Mouse (Mus musculus) limb, embryonic 15.5 days (tissue): Measurements from ENCODE around the gene Ppp2ca. TPM values are rescaled to one million over a fixed set of nuclear protein-coding genes. Genes with fewer than 3 reads are reported as not detected.

Experiments used
- ATAC-seq: fragments of 200-750 bp; cut with Nextera tagmentation; 2 replicates; pipeline ENCODE4 v1.8.0; 2017; ENCODE audit warnings: low read depth, moderate TSS enrichment; ENCODE audit not compliant: insufficient number of reproducible peaks, low FRiP score, low TSS enrichment
- H3K27ac ChIP-seq: fragments of 300-500 bp; sonication (generic); 2 replicates; pipeline ENCODE4 v1.5.1; 2015; ENCODE audit warnings: moderate library complexity, mild to moderate bottlenecking, inconsistent platforms
- H3K27me3 ChIP-seq: fragments of 300-500 bp; sonication (generic); 2 replicates; pipeline ENCODE4 v1.6.1; 2015; ENCODE audit warnings: inconsistent platforms
- H3K36me3 ChIP-seq: fragments of 300-500 bp; sonication (generic); 2 replicates; pipeline ENCODE4 v1.6.1; 2015; ENCODE audit warnings: inconsistent platforms
- H3K4me1 ChIP-seq: fragments of 300-500 bp; sonication (generic); 2 replicates; pipeline ENCODE4 v1.6.1; 2015; ENCODE audit warnings: inconsistent platforms
- H3K4me2 ChIP-seq: fragments of 300-500 bp; sonication (generic); 2 replicates; pipeline ENCODE4 v1.6.1; 2015; ENCODE audit warnings: mild to moderate bottlenecking, inconsistent platforms
- H3K4me3 ChIP-seq: fragments of 300-500 bp; sonication (generic); 2 replicates; pipeline ENCODE4 v1.5.1; 2015; ENCODE audit warnings: mild to moderate bottlenecking, inconsistent platforms
- H3K9ac ChIP-seq: fragments of 300-500 bp; sonication (generic); 2 replicates; pipeline ENCODE4 v1.6.1; 2015; ENCODE audit warnings: inconsistent platforms
- H3K9me3 ChIP-seq: fragments of 300-500 bp; sonication (generic); 2 replicates; pipeline ENCODE4 v1.6.1; 2016; ENCODE audit warnings: inconsistent platforms
- WGBS: fragments of 180-500 bp; shearing (Covaris S2); methylation state at CpG from one replicate; pipeline ENCODE4 v1.1.7; 2015; 5-methylcytosine and 5-hydroxymethylcytosine counted together
- polyA plus RNA-seq: library from polyadenylated mRNA; unstranded; fragments of >200 nt; fragmentation: Nextera tagmentation; extraction: Ambion mirVana; gene quantifications from 2 replicates; pipeline ENCODE4 v1.2.1, GENCODE M21; 2015

Gene Ppp2ca
- polyA plus RNA-seq, 1 experiment from 2014 or later: 73.9 TPM

GRCm38 (mm10) chr11:52075794-52076633 is 22.5 kb upstream of the Ppp2ca start:
- Histone ChIP-seq H3K4me2 (no peak overlapping the region), H3K9ac (no peak overlapping the region), H3K9me3 (no peaks in the 10 kb centered on the region), H3K4me3 (no peak overlapping the region), H3K36me3 (no peaks in the 10 kb centered on the region), H3K27ac (peak overlapping the region; percentile 44), H3K4me1 (peaks cover 7% of the 10 kb centered on the region; the same call in 1 of the 2 replicates), H3K27me3 (no peaks in the 10 kb centered on the region)
- no peak for ATAC-seq
- WGBS: 38% methylated on average over 19 of the region's 19 CpGs

- no peak overlapping the region for H3K4me3 ChIP-seq
- no peak overlapping the region for H3K4me2 ChIP-seq
- no peak overlapping the region for H3K9ac ChIP-seq
- no peak for ATAC-seq
- H3K4me1 ChIP-seq: peaks cover 7% of the 10 kb centered on the region; the same call in 1 of the 2 replicates
- H3K27ac ChIP-seq: no peak overlapping the region
- no peaks in the 10 kb centered on the region for H3K9me3 ChIP-seq
- H3K27me3 ChIP-seq: no peaks in the 10 kb centered on the region
- WGBS: 75% methylated on average over 6 of the region's 6 CpGs
- H3K36me3 ChIP-seq: no peaks in the 10 kb centered on the region
Observed at GRCm38 (mm10) chr11:52076742-52077352, 21.6 kb upstream of the Ppp2ca start.

- WGBS: 65% methylated on average over 4 of the region's 4 CpGs
- Histone ChIP-seq H3K27me3 (no peaks in the 10 kb centered on the region), H3K36me3 (no peaks in the 10 kb centered on the region), H3K9me3 (no peaks in the 10 kb centered on the region), H3K4me1 (peaks cover 7% of the 10 kb centered on the region; the same call in 1 of the 2 replicates), H3K4me2 (no peak overlapping the region), H3K27ac (no peak overlapping the region), H3K4me3 (no peak overlapping the region), H3K9ac (no peak overlapping the region)
- no peak for ATAC-seq
Observed at GRCm38 (mm10) chr11:52077939-52078338, 20.5 kb upstream of the Ppp2ca start.

GRCm38 (mm10) chr11:52079978-52080377 is 18.5 kb upstream of the Ppp2ca start:
- 30% methylated on average over 5 of the region's 5 CpGs for WGBS
- Histone ChIP-seq H3K27ac (no peak overlapping the region), H3K36me3 (no peaks in the 10 kb centered on the region), H3K4me2 (no peak overlapping the region), H3K4me3 (no peak overlapping the region), H3K4me1 (peaks cover 7% of the 10 kb centered on the region; the same call in 1 of the 2 replicates), H3K9me3 (no peaks in the 10 kb centered on the region), H3K27me3 (no peaks in the 10 kb centered on the region), H3K9ac (no peak overlapping the region)
- ATAC-seq: no peak

GRCm38 (mm10) chr11:52080656-52081055 is 17.8 kb upstream of the Ppp2ca start:
- Histone ChIP-seq H3K4me2 (no peak overlapping the region), H3K27me3 (no peaks in the 10 kb centered on the region), H3K9me3 (no peaks in the 10 kb centered on the region), H3K4me3 (no peak overlapping the region), H3K4me1 (peaks cover 7% of the 10 kb centered on the region; the same call in 1 of the 2 replicates), H3K27ac (no peak overlapping the region), H3K9ac (0 out of 2 replicates have a peak overlapping the region, but pooled peaks have one; percentile 17), H3K36me3 (no peaks in the 10 kb centered on the region)
- WGBS: 82% methylated on average over 2 of the region's 2 CpGs
- ATAC-seq: no peak

- Histone ChIP-seq H3K27ac (peak overlapping the region; percentile 69), H3K4me2 (no peak overlapping the region), H3K27me3 (no peaks in the 10 kb centered on the region), H3K4me3 (no peak overlapping the region), H3K4me1 (peaks cover 19% of the 10 kb centered on the region), H3K9me3 (no peaks in the 10 kb centered on the region), H3K36me3 (no peaks in the 10 kb centered on the region), H3K9ac (no peak overlapping the region)
- ATAC-seq: no peak
- WGBS: 67% methylated on average over 4 of the region's 4 CpGs
Observed at GRCm38 (mm10) chr11:52085857-52086203, 12.7 kb upstream of the Ppp2ca start.

GRCm38 (mm10) chr11:52086204-52086864 is 12.1 kb upstream of the Ppp2ca start:
- H3K9me3 ChIP-seq: no peaks in the 10 kb centered on the region
- H3K9ac ChIP-seq: no peak overlapping the region
- WGBS: 51% methylated on average over 9 of the region's 9 CpGs
- no peak overlapping the region for H3K4me3 ChIP-seq
- no peak for ATAC-seq
- no peak overlapping the region for H3K4me2 ChIP-seq
- H3K27me3 ChIP-seq: no peaks in the 10 kb centered on the region
- peak overlapping the region; percentile 69 for H3K27ac ChIP-seq
- peaks cover 19% of the 10 kb centered on the region for H3K4me1 ChIP-seq
- no peaks in the 10 kb centered on the region for H3K36me3 ChIP-seq

- no peak overlapping the region for H3K9ac ChIP-seq
- no peaks in the 10 kb centered on the region for H3K36me3 ChIP-seq
- H3K4me2 ChIP-seq: no peak overlapping the region
- no peak overlapping the region for H3K4me3 ChIP-seq
- H3K27ac ChIP-seq: peak overlapping the region; percentile 50
- H3K4me1 ChIP-seq: peaks cover 19% of the 10 kb centered on the region
- H3K27me3 ChIP-seq: no peaks in the 10 kb centered on the region
- no peaks in the 10 kb centered on the region for H3K9me3 ChIP-seq
- 47% methylated on average over 8 of the region's 8 CpGs for WGBS
- no peak for ATAC-seq
Observed at GRCm38 (mm10) chr11:52089291-52089690, 9.2 kb upstream of the Ppp2ca start.

GRCm38 (mm10) chr11:52091261-52091660 is 7.2 kb upstream of the Ppp2ca start:
- no peak for ATAC-seq
- Histone ChIP-seq H3K9ac (no peak overlapping the region), H3K9me3 (no peaks in the 10 kb centered on the region), H3K4me1 (peaks cover 15% of the 10 kb centered on the region), H3K4me2 (no peak overlapping the region), H3K27me3 (no peaks in the 10 kb centered on the region), H3K27ac (no peak overlapping the region), H3K4me3 (no peak overlapping the region), H3K36me3 (no peaks in the 10 kb centered on the region)
- WGBS: 88% methylated on average over 9 of the region's 9 CpGs

GRCm38 (mm10) chr11:52094568-52094967 is 3.9 kb upstream of the Ppp2ca start:
- H3K9me3 ChIP-seq: no peaks in the 10 kb centered on the region
- H3K27ac ChIP-seq: no peak overlapping the region
- peaks cover 8% of the 10 kb centered on the region for H3K4me1 ChIP-seq
- H3K36me3 ChIP-seq: no peaks in the 10 kb centered on the region
- H3K27me3 ChIP-seq: no peaks in the 10 kb centered on the region
- no peak for ATAC-seq
- no peak overlapping the region for H3K4me3 ChIP-seq
- 63% methylated on average over 5 of the region's 5 CpGs for WGBS
- H3K9ac ChIP-seq: no peak overlapping the region
- no peak overlapping the region for H3K4me2 ChIP-seq

- H3K4me2 ChIP-seq: no peak overlapping the region
- H3K4me1 ChIP-seq: peaks cover 25% of the 10 kb centered on the region
- H3K4me3 ChIP-seq: no peak overlapping the region
- no peak for ATAC-seq
- no peaks in the 10 kb centered on the region for H3K36me3 ChIP-seq
- H3K9ac ChIP-seq: no peak overlapping the region
- H3K27ac ChIP-seq: no peak overlapping the region
- WGBS: 64% methylated on average over 3 of the region's 3 CpGs
- H3K9me3 ChIP-seq: no peaks in the 10 kb centered on the region
- H3K27me3 ChIP-seq: no peaks in the 10 kb centered on the region
Observed at GRCm38 (mm10) chr11:52097016-52097415, 1.5 kb upstream of the Ppp2ca start.

GRCm38 (mm10) chr11:52097596-52097995 is 885 bp upstream of the Ppp2ca start:
- Histone ChIP-seq H3K27ac (peak overlapping the region; percentile 100; the same call in 1 of the 2 replicates), H3K9ac (no peak overlapping the region), H3K4me1 (peaks cover 26% of the 10 kb centered on the region), H3K4me3 (peak overlapping the region; percentile 93; the same call in 1 of the 2 replicates), H3K27me3 (no peaks in the 10 kb centered on the region), H3K36me3 (no peaks in the 10 kb centered on the region), H3K9me3 (no peaks in the 10 kb centered on the region), H3K4me2 (no peak overlapping the region; the same call in 1 of the 2 replicates)
- 74% methylated on average over 2 of the region's 2 CpGs for WGBS
- no peak for ATAC-seq
